Mouse (Mus musculus) embryo, embryonic 9.5 days (tissue): ENCODE measurements around the gene Olfr1107.

Experiments
- DNase-seq: peaks from one replicate; pipeline ENCODE4 v3.0.0-alpha.2; 2017; ENCODE audit errors: extremely low spot score

Gene Olfr1107

GRCm38 (mm10) chr2:87075717-87076116, at the start of gene Olfr1107:
Gene Olfr1107 (minus strand): TSS chr2:87075817.
- DNase-seq, result no peak

- DNase-seq, result no peak
Measured at GRCm38 (mm10) chr2:87114467-87114866, 38.9 kb upstream of the Olfr1107 start, which contains the start of gene Olfr259. Gene Olfr259 (minus strand): TSS chr2:87114567.

- DNase-seq, result no peak
Measured at GRCm38 (mm10) chr2:87095908-87096307, 20.3 kb upstream of the Olfr1107 start, which contains the start of gene Olfr1109. Gene Olfr1109 (minus strand): TSS chr2:87096008.

- no peak for DNase-seq
Measured at GRCm38 (mm10) chr2:87052173-87052572, 23.4 kb downstream of the Olfr1107 start, which contains the start of gene Olfr1106. Gene Olfr1106 (minus strand): TSS chr2:87052273.

- DNase-seq, result no peak
Measured at GRCm38 (mm10) chr2:87036431-87036830, 39.2 kb downstream of the Olfr1107 start, which contains the start of gene Olfr1105. Gene Olfr1105 (minus strand): TSS chr2:87036531.

GRCm38 (mm10) chr2:87026980-87027379, 48.6 kb downstream of the Olfr1107 start, which contains the start of gene Olfr1104:
Gene Olfr1104 (minus strand): TSS chr2:87027080.
- DNase-seq, result no peak
